Mouse (Mus musculus) urinary bladder, postnatal 25 days (tissue): Measurements from ENCODE around the gene Arhgap42.

Experiments
- DNase-seq: peaks from one replicate; pipeline ENCODE4 v3.0.0; 2022; ENCODE audit warnings: low spot score

Arhgap42 gene

GRCm38 (mm10) chr9:9027904-9028303, 211.0 kb downstream of the Arhgap42 start:
- DNase-seq: no peak

GRCm38 (mm10) chr9:9027445-9027844, 211.5 kb downstream of the Arhgap42 start:
- no peak for DNase-seq

- no peak for DNase-seq
These were observed 223.8 kb downstream of the Arhgap42 start for GRCm38 (mm10) chr9:9015108-9015507.

GRCm38 (mm10) chr9:9001170-9001569, 237.7 kb downstream of the Arhgap42 start:
- DNase-seq: no peak

- DNase-seq: no peak
These were observed 242.4 kb downstream of the Arhgap42 start for GRCm38 (mm10) chr9:8996494-8996893.

GRCm38 (mm10) chr9:8982315-8982714, 256.6 kb downstream of the Arhgap42 start:
- DNase-seq: no peak

GRCm38 (mm10) chr9:8977775-8978174, 261.1 kb downstream of the Arhgap42 start:
- DNase-seq: no peak

GRCm38 (mm10) chr9:8971491-8971890, 267.4 kb downstream of the Arhgap42 start, which contains the start of gene Gm16485:
Gene Gm16485, plus strand, starts transcription at chr9:8971791.
- DNase-seq: no peak

GRCm38 (mm10) chr9:8970240-8970639, 268.7 kb downstream of the Arhgap42 start:
- peak; percentile 3 for DNase-seq

- peak; percentile 9 for DNase-seq
These were observed 274.3 kb downstream of the Arhgap42 start for GRCm38 (mm10) chr9:8964512-8965133.

GRCm38 (mm10) chr9:8953306-8953705, 285.6 kb downstream of the Arhgap42 start:
- DNase-seq: no peak
